Mouse (Mus musculus) heart, embryonic 15.5 days (tissue): ENCODE data around the gene Nfkb2. TPM values are rescaled to one million over a fixed set of nuclear protein-coding genes. Genes with fewer than 3 reads are reported as not detected.

ENCODE experiments used
- ATAC-seq: fragments of 200-750 bp; cut with Nextera tagmentation; replicated peaks from 2 replicates; pipeline ENCODE4 v1.8.0; 2017; ENCODE audit warnings: low read depth, moderate TSS enrichment; ENCODE audit not compliant: insufficient number of reproducible peaks, insufficient read depth, low FRiP score
- H3K27ac ChIP-seq: fragments of 300-500 bp; sonication (generic); 2 replicates; pipeline ENCODE4 v1.5.1; 2015; ENCODE audit warnings: mild to moderate bottlenecking, inconsistent platforms
- H3K27me3 ChIP-seq: fragments of 300-500 bp; sonication (generic); 2 replicates; pipeline ENCODE4 v1.6.1; 2015; ENCODE audit warnings: inconsistent platforms
- H3K36me3 ChIP-seq: fragments of 300-500 bp; sonication (generic); 2 replicates; pipeline ENCODE4 v1.6.1; 2015; ENCODE audit warnings: mild to moderate bottlenecking, inconsistent platforms
- H3K4me1 ChIP-seq: fragments of 300-500 bp; sonication (generic); replicated peaks from 2 replicates; pipeline ENCODE4 v1.6.1; 2015; ENCODE audit warnings: inconsistent platforms
- H3K4me2 ChIP-seq: fragments of 300-500 bp; sonication (generic); 2 replicates; pipeline ENCODE4 v1.6.1; 2015; ENCODE audit warnings: inconsistent platforms, mild to moderate bottlenecking, moderate library complexity
- H3K4me3 ChIP-seq: fragments of 300-500 bp; sonication (generic); 2 replicates; pipeline ENCODE4 v1.5.1; 2015; ENCODE audit warnings: mild to moderate bottlenecking, inconsistent platforms
- H3K9ac ChIP-seq: fragments of 300-500 bp; sonication (generic); 2 replicates; pipeline ENCODE4 v1.6.1; 2015; ENCODE audit warnings: mild to moderate bottlenecking, inconsistent platforms
- H3K9me3 ChIP-seq: fragments of 300-500 bp; sonication (generic); replicated peaks from 2 replicates; pipeline ENCODE4 v1.6.1; 2016; ENCODE audit warnings: inconsistent platforms
- WGBS: fragments of 180-500 bp; shearing (Covaris S2); methylation state at CpG from one replicate; pipeline ENCODE4 v1.1.7; 2015; ENCODE audit warnings: mixed read lengths; 5-methylcytosine and 5-hydroxymethylcytosine counted together
- polyA plus RNA-seq: library from polyadenylated mRNA; unstranded; fragments of >200 nt; fragmentation: Nextera tagmentation; extraction: Ambion mirVana; gene quantifications from 2 replicates; pipeline ENCODE4 v1.2.1, GENCODE M21; 2015

The Nfkb2 gene
- polyA plus RNA-seq, 1 experiment from 2014 or later: 7.7 TPM

- H3K4me2 ChIP-seq: peak overlapping the region; percentile 84
- H3K36me3 ChIP-seq: peaks cover under 1% of the 10 kb centered on the region; the same call in 1 of the 2 replicates
- peak; percentile 11; the same call in 1 of the 2 replicates for ATAC-seq
- peaks cover 45% of the 10 kb centered on the region for H3K4me1 ChIP-seq
- peak overlapping the region; percentile 39 for H3K9ac ChIP-seq
- no peak overlapping the region for H3K27ac ChIP-seq
- peaks cover 93% of the 10 kb centered on the region for H3K27me3 ChIP-seq
- peak overlapping the region; percentile 53 for H3K4me3 ChIP-seq
- 1% methylated on average over 39 of the region's 48 CpGs for WGBS
- no peaks in the 10 kb centered on the region for H3K9me3 ChIP-seq
Observed at GRCm38 (mm10) chr19:46317546-46317885, 13.4 kb downstream of the Nfkb2 start.

GRCm38 (mm10) chr19:46318031-46318471 is 13.9 kb downstream of the Nfkb2 start:
- Histone ChIP-seq H3K27me3 (peaks cover 95% of the 10 kb centered on the region), H3K4me2 (peak overlapping the region; percentile 84), H3K27ac (no peak overlapping the region), H3K4me3 (peak overlapping the region; percentile 53), H3K4me1 (peaks cover 45% of the 10 kb centered on the region), H3K36me3 (no peaks in the 10 kb centered on the region), H3K9me3 (no peaks in the 10 kb centered on the region), H3K9ac (peak overlapping the region; percentile 39)
- 2% methylated on average over 33 of the region's 42 CpGs for WGBS
- ATAC-seq: peak; percentile 36

GRCm38 (mm10) chr19:46318586-46319378 is 14.7 kb downstream of the Nfkb2 start:
- ATAC-seq: no peak
- H3K9ac ChIP-seq: no peak overlapping the region
- no peaks in the 10 kb centered on the region for H3K9me3 ChIP-seq
- H3K36me3 ChIP-seq: no peaks in the 10 kb centered on the region
- peaks cover 45% of the 10 kb centered on the region for H3K4me1 ChIP-seq
- 10% methylated on average over 16 of the region's 16 CpGs for WGBS
- H3K27me3 ChIP-seq: peaks cover 95% of the 10 kb centered on the region
- peak overlapping the region; percentile 36 for H3K4me2 ChIP-seq
- H3K27ac ChIP-seq: no peak overlapping the region
- peak overlapping the region; percentile 53 for H3K4me3 ChIP-seq

- Histone ChIP-seq H3K27ac (no peak overlapping the region), H3K4me2 (no peak overlapping the region), H3K4me3 (no peak overlapping the region), H3K9ac (no peak overlapping the region), H3K27me3 (peaks cover 96% of the 10 kb centered on the region), H3K4me1 (peaks cover 38% of the 10 kb centered on the region), H3K36me3 (no peaks in the 10 kb centered on the region), H3K9me3 (no peaks in the 10 kb centered on the region)
- WGBS: 69% methylated on average over 8 of the region's 8 CpGs
- ATAC-seq: no peak
Observed at GRCm38 (mm10) chr19:46320076-46320785, 16.1 kb downstream of the Nfkb2 start.

- Histone ChIP-seq H3K4me1 (peaks cover 32% of the 10 kb centered on the region), H3K9me3 (no peaks in the 10 kb centered on the region), H3K4me3 (no peak overlapping the region), H3K36me3 (no peaks in the 10 kb centered on the region), H3K4me2 (no peak overlapping the region), H3K27me3 (peaks cover 100% of the 10 kb centered on the region), H3K27ac (no peak overlapping the region), H3K9ac (no peak overlapping the region)
- 28% methylated on average over 6 of the region's 6 CpGs for WGBS
- ATAC-seq: no peak
Observed at GRCm38 (mm10) chr19:46321101-46321943, 17.2 kb downstream of the Nfkb2 start.

GRCm38 (mm10) chr19:46322144-46322995 is 18.2 kb downstream of the Nfkb2 start:
- ATAC-seq: no peak
- Histone ChIP-seq H3K36me3 (no peaks in the 10 kb centered on the region), H3K4me1 (peaks cover 32% of the 10 kb centered on the region), H3K4me3 (no peak overlapping the region), H3K27me3 (peaks cover 100% of the 10 kb centered on the region), H3K4me2 (no peak overlapping the region), H3K9ac (no peak overlapping the region), H3K27ac (no peak overlapping the region), H3K9me3 (no peaks in the 10 kb centered on the region)
- WGBS: 43% methylated on average over 11 of the region's 11 CpGs

- H3K9me3 ChIP-seq: no peaks in the 10 kb centered on the region
- H3K36me3 ChIP-seq: no peaks in the 10 kb centered on the region
- H3K27ac ChIP-seq: no peak overlapping the region
- no peak overlapping the region for H3K4me2 ChIP-seq
- H3K9ac ChIP-seq: no peak overlapping the region
- ATAC-seq: no peak
- peaks cover 32% of the 10 kb centered on the region for H3K4me1 ChIP-seq
- no peak overlapping the region for H3K4me3 ChIP-seq
- WGBS: 68% methylated on average over 13 of the region's 13 CpGs
- H3K27me3 ChIP-seq: peaks cover 94% of the 10 kb centered on the region
Observed at GRCm38 (mm10) chr19:46322996-46323572, 19.0 kb downstream of the Nfkb2 start.

- no peaks in the 10 kb centered on the region for H3K9me3 ChIP-seq
- WGBS: 64% methylated on average over 5 of the region's 5 CpGs
- H3K36me3 ChIP-seq: no peaks in the 10 kb centered on the region
- H3K4me1 ChIP-seq: peaks cover 27% of the 10 kb centered on the region
- no peak overlapping the region for H3K9ac ChIP-seq
- no peak for ATAC-seq
- H3K4me3 ChIP-seq: no peak overlapping the region
- H3K27me3 ChIP-seq: peaks cover 87% of the 10 kb centered on the region
- H3K27ac ChIP-seq: no peak overlapping the region
- H3K4me2 ChIP-seq: no peak overlapping the region
Observed at GRCm38 (mm10) chr19:46323716-46324115, 19.6 kb downstream of the Nfkb2 start.

- Histone ChIP-seq H3K4me3 (no peak overlapping the region), H3K9ac (no peak overlapping the region), H3K4me1 (peaks cover 27% of the 10 kb centered on the region), H3K27me3 (peaks cover 81% of the 10 kb centered on the region), H3K36me3 (no peaks in the 10 kb centered on the region), H3K27ac (no peak overlapping the region), H3K9me3 (no peaks in the 10 kb centered on the region), H3K4me2 (no peak overlapping the region)
- no peak for ATAC-seq
- WGBS: 56% methylated on average over 11 of the region's 11 CpGs
Observed at GRCm38 (mm10) chr19:46324366-46324765, 20.2 kb downstream of the Nfkb2 start.

- Histone ChIP-seq H3K9me3 (no peaks in the 10 kb centered on the region), H3K4me2 (no peak overlapping the region), H3K27me3 (peaks cover 75% of the 10 kb centered on the region), H3K27ac (no peak overlapping the region), H3K36me3 (no peaks in the 10 kb centered on the region), H3K9ac (no peak overlapping the region), H3K4me1 (peaks cover 32% of the 10 kb centered on the region), H3K4me3 (no peak overlapping the region)
- no peak for ATAC-seq
- WGBS: 43% methylated on average over 5 of the region's 5 CpGs
Observed at GRCm38 (mm10) chr19:46324918-46325317, 20.8 kb downstream of the Nfkb2 start.
